Mouse (Mus musculus): ENCODE results near the gene Pilrb2.
"Not testable (repeated sequence)": the region's sequence is repeated elsewhere in the genome, so short reads cannot be mapped to it uniquely, and the experiment has no call there.

Gene Pilrb2
- long read RNA-seq, experiment 1, result 0 reads
- long read RNA-seq, experiment 2, partial matches to known transcripts, result 0 of 1 reads
- long read RNA-seq, experiment 2, other reads (novel, unspliced or antisense), result 0 of 1 reads

DNA sequence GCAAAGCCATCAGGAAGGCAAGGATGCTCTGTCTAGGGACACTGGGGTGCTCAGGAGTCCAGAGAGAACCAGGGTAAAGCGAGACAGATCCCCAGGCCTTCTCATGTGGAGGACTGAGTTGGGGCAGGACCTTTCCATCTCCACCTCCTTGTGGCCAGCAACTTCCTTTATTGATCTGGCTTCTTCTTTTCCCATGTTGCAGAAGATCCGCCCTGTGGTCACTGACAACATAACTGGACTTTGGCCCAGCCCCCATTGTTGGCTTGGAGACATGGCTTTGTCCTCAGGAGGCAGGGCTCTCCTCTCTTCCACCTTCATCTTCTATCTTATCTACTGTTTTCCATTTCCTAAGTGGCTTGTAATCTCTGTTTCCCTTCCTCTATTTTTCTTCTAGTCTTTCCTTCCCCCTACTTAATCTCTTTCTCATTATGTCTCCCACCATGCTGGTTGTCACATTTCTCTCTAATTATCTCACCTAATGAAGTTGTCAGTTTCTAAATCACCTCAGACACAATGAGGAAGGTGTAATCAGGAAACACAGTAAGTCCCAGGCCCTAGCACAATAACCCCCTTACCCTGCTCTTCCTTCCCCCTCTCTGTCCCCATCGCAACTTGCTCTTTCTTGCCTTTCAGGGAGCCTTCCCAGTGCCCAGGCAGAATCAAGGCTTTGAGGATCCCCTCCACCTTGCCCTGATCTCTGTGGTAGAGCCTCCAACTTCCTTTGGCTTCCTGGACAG lies at the start of gene Pilrb2:
TSS of gene Pilrb2 (minus strand) at position 172 of the 737 bp plus-strand sequence.
- intact Hi-C loops (cut with DNase I), result not testable (repeated sequence)

DNA sequence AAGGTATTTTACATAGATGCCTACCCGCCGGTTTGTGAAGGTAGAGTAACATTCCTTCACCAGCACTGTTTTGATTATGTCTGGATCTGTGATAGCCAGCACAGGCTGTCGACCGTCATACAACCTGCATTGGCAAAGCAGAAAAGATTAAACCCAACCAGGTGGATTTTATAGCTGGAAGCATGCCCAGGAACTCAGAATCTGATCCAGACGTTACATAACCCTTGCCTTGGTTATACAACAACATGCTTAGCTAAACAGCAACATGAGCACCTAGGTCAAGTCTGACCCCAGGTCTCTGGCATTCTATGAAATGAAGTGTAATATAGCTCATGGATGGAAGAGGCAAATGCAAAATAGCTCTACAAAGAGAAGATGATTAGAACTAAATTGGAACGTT lies 43.9 kb upstream of the Pilrb2 start:
- intact Hi-C loops (cut with DNase I), result no loop called here

DNA sequence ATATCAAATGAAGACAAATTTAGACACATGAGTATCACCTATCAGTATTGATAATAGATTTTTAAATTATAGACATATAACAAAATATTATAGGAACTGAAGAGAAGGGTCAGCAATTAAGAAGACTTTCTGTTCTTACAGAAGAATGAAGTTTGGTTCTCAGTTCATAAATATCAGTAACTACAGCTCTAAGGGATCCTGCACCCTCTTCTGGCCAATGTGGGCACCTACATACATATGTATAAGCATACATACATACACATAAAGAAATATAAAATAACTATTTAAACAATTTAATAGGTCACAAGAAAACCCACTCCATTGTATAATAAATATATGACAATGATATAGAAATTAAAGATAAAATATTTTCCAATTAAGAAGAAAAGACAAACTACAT lies 42.9 kb upstream of the Pilrb2 start:
- intact Hi-C loops (cut with DNase I), result no loop called here

DNA sequence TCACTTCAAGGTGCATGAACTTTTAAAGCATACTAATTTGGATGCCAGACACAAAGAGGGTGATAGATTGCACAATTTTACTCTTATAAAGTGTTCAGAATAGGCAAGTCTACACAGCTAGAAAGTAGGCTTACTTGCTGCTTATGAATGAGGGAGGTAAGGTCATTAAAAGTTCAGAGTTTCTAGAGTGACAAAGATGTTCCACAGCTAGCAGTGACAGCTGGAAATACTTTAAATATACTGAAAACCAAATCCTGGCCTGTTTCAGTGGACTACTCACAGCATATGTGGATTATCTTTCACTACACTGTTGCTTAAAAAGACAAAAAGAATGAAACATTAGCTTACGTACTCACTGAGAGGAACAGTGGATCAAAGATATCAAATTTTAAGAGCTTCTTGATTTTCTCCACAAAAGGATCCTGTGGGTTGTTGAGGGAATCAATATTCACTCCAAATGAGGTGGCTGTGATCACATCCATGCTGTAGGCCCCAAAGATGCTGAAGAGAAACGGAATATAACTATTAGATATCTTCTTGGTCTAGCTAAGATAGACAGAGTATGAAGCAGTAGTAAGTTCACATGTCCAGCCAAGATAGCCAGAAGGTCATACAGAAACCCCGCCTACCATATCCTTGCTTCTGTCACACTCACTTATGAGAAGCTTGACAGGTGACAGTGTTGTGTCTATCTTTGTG lies 38.1 kb upstream of the Pilrb2 start:
- intact Hi-C loops (cut with DNase I), result no loop called here

DNA sequence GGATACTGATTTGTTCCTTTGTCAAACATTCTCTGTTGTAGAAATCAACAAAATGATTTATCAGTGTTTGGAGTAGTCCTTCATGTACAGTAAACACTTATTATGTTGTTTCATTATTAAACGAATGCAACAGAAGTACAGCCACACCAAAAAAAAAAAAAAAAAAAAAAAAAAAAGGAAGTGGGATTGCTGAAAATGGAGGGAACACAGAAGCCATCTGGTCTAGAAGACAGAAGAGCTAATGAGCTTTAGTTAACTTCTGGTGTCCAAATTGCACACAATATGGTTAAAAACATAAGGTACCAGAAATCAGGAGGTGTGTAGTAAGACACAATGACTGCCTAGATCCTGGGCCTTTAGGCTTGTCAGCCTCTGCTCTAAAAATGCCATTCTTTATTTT lies 26.2 kb upstream of the Pilrb2 start:
- intact Hi-C loops (cut with DNase I), result no loop called here

DNA sequence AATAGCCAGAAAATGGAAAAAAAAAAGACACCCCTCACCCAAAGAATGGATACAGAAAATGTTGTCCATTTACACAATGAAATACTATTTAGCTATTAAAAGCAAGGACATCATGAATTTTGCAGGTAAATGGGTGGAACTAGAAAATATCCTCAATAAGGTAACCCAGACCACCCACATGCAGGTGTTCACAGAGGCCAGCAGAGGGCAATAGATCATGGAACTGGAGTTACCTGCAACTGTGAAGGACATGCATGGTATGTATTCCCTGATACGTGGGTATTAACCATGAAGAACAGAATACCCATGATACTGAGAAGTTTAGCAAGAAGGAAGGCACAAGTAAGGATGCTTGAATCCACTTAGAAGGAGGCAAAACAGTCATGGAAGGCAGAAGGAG lies 21.3 kb upstream of the Pilrb2 start:
- intact Hi-C loops (cut with DNase I), result no loop called here

DNA sequence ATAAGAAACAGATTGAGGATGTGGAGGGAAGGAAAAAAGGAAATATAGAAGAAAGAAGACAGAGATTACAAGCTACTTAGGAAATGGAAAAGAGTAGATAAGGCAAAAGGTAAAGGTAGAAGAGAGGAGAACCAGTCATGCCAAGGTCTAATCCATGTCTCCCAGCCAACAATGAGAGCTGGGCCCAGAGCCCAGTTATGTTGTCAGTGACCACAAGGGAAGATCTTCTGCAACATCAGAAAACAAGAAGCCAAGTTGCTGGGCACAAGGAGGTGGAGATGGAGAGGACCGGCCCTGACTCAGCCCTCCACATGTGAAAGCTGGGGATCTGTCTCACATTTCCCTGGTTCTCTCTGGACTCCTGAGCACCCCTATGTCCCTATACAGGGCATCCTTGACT lies 16.1 kb upstream of the Pilrb2 start:
- intact Hi-C loops (cut with DNase I), result loop anchor here (5.0 kb wide), 1 partner anchor 250 kb away; no protein-coding TSS in a partner anchor

DNA sequence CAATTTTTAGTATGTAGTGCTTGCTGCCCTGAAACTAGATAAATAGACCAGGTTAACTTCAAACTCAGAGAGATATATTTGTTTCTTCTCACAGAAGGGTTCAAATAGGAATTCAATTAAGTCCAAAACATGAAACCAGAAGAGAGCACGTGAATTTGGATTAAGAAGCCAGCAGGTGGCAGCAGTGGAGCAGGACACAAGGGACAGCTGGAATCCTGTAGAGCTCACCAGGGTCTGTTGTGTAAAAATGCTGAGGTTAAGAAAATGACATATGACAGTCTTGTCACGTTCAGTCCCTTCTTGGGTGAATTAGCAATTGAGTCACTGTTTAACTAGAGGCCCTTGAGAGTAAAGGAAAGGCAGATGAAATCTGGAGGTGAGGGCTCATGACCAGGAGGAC lies 14.3 kb upstream of the Pilrb2 start:
- intact Hi-C loops (cut with DNase I), result loop anchor here (5.0 kb wide), 1 partner anchor 251 kb away; no protein-coding TSS in a partner anchor

DNA sequence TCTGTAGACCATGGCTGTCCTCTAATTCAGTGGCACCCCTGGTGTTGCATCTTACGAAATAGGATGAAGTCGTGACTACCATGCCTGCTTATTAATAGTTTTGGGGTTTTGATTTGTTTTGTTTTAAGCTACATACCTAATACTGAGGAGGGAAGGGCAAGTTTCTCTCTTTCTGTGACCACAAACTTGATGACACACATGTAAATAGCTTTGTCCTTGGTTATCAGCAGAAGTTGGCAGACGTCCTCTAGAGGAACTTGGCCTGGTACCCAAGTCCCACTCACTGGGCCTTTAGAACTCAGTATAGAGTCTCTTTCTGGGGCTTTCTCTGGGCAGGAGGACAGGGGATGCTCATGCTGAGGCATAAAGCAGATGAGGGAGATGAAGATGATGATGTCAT lies 11.7 kb upstream of the Pilrb2 start:
- intact Hi-C loops (cut with DNase I), result no loop called here

DNA sequence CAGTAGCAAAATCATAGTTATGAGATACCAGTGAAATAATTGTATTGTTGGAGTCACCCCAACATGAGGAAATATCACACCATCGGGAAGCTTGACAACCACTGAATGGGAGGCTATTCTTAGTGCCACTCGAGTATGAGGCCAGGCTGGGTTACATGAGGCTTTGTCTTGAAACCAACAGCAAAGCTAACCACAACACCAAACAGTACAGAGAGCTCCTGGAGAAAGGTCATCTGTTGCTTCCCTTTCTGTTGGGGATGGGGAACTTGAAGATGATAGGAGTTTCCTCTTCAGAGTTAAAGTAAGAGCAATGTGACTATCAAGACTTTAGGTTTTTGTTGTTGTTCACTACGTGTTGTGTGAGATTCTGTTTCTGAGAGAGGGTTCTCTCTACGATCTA lies 11.3 kb upstream of the Pilrb2 start:
- intact Hi-C loops (cut with DNase I), result no loop called here

DNA sequence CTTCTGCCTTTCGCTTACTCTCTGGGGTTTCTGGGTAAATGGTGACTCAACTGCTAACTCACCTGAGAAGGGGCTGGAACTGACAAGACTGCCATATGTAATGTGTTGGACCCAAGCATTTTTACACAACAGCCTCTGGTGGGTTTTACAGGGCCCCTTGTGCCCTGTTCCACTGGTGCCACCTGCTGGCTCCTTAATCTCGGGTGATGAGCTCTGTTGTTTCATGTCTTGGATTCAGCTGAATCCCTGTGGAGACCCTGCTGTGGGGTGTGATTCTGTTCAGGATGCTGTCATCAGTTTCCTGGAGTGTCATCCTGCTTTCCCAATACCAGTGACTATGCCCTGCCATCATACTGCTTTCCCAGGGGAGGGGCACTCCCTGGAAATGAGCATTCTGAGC lies 6.2 kb upstream of the Pilrb2 start:
- intact Hi-C loops (cut with DNase I), result loop anchor here (2.0 kb wide), 1 partner anchor 87 kb away; no protein-coding TSS in a partner anchor

DNA sequence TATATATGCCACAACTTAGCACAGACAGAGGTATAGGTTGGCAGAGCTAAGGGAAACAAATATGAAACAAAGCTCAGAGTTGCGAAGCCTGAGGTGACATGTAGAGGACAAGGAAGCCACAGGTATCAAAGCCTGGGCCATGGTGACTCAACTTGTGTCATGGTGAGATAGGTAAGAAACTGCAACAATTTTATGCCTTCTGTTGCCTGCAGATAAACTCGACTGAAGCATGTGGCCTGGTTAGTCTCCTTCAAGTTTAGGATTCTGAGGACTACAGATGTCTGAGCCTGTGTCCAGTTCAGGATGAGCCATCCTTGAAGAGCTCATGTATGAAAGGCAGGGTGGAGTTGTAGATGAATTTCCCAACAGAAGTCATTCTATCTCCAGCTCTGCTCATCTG lies 3.4 kb upstream of the Pilrb2 start:
- intact Hi-C loops (cut with DNase I), result no loop called here

DNA sequence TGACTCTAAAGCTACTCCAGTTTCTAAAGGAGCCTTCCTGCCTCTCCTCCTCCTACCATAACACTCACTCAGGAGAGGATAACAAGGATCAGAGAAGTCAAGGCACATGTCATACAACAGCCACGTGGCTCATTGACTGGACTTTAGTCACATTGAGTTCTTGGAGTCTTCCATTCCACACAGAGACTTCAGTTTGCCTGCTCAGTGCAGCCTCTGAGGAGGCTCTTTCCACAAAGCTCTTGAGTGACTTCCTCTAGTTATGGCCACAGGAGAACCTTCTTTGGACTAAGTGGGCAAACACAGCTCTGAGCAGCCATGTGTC lies 727 bp upstream of the Pilrb2 start:
- intact Hi-C loops (cut with DNase I), result not testable (repeated sequence)

DNA sequence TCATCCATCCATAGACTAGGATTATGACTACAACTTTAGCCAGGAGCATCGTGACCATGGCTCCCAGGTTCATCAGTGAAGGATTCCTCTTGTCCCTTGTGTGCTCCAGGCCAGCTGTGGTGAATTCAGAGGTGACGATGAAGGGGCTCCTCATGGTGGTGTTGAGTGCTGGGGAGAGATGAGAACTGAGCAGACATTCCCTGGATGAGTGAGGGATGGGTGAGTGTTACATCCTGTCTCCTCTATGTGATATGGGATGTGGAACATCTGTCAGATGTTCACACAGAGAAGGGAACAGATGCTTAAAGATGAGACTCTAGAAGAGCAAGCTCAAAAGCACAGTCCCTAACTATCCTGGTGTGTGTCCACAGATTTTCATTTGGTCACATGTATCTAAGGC lies 3.0 kb downstream of the Pilrb2 start:
- intact Hi-C loops (cut with DNase I), result not testable (repeated sequence)

DNA sequence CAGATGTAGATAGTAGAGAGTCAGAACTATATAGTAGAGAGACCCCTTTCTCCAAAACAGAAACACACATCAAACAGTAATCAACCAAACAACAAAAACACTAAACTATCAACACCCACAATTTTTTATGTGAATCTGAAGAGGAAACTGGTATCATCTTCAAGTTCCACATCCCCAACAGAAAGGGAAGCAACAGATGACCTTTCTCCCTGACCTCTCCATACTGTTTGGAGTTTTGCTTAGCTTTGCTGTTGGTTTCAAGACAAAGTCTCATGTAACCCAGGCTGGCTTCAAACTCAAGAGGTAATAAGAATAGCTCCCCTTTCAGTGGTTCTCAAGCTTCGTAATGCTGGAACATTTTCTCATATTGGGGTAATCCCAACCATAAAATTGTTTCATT lies 7.6 kb downstream of the Pilrb2 start:
- intact Hi-C loops (cut with DNase I), result not testable (repeated sequence)

DNA sequence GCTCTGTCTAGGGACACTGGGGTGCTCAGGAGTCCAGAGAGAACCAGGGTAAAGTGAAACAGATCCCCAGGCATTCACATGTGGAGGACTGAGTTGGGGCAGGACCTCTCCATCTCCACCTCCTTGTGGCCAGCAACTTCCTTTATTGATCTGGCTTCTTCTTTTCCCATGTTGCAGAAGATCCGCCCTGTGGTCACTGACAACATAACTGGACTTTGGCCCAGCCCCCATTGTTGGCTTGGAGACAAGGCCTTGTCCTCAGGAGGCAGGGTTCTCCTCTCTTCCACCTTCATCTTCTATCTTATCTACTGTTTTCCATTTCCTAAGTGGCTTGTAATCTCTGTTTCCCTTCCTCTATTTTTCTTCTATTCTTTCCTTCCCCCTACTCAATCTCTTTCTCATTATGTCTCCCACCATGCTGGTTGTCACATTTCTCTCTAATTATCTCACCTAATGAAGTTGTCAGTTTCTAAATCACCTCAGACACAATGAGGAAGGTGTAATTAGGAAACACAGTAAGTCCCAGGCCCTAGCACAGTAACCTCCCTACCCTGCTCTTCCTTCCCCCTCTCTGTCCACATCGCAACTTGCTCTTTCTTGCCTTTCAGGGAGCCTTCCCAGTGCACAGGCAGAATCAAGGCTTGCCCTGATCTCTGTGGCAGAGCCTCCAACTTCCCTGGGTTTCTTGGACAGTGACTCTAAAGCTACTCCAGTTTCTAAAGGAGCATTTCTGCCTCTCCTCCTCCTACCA lies 13.5 kb downstream of the Pilrb2 start, which contains the start of gene Pilrb1:
TSS of gene Pilrb1 (minus strand) at position 147 of the 751 bp plus-strand sequence.
- intact Hi-C loops (cut with DNase I), result not testable (repeated sequence)

DNA sequence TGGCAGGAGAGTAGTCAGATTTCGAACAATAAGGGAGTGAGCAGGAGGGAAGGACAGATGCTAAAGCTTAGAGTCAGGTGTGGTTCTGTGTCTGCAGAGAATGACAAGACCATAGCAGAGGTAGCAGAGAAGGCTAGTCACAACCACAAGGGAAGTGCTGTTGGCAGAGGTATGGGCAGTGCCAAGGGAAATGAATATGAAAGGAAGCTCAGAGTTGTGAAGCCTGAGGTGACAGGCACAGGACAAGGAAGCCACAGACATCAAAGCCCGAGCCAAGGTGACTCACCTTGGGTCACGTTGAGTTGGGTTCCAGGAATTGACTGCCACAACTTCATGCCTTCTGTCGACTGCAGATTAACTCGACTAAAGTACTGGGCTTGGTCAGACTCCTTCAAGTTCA lies 14.7 kb downstream of the Pilrb2 start:
- intact Hi-C loops (cut with DNase I), result not testable (repeated sequence)

DNA sequence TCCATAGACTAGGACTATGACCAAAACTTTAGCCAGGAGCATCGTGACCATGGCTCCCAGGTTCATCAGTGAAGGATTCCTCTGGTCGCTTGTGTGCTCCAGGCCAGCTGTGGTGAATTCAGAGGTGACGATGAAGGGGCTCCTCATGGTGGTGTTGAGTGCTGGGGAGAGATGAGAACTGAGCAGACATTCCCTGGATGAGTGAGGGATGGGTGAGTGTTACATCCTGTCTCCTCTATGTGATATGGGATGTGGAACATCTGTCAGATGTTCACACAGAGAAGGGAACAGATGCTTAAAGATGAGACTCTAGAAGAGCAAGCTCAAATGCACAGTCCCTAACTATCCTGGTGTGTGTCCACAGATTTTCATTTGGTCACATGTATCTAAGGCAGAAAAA lies 16.7 kb downstream of the Pilrb2 start:
- intact Hi-C loops (cut with DNase I), result not testable (repeated sequence)

DNA sequence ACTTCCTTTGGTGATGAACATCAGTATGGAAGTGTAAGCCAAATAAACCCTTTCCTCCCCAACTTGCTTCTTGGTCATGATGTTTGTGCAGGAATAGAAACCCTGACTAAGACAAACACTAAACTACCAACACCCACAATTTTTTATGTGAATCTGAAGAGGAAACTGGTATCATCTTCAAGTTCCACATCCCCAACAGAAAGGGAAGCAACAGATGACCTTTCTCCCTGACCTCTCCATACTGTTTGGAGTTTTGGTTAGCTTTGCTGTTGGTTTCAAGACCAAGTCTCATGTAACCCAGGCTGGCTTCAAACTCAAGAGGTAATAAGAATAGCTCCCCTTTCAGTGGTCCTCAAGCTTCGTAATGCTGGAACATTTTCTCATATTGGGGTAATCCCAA lies 21.3 kb downstream of the Pilrb2 start:
- intact Hi-C loops (cut with DNase I), result not testable (repeated sequence)

DNA sequence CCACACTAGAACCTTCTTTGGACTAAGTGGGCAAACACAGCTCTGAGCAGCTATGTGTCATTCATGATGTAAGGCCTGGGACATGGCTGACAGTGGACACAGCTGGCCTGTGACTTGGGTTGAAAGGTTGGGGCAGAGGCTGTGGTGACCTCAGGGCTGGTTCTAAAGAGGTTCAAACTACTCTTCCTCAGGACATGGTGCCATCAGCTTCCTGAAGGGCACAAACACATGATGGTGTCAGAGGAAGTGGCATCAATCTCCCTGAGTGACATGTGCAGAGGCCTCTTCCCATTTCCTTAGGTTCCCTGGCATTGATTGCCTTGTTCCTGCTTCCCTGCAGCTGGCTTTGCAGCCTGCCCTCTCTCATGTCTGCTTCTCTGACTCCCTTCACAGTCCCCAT lies 34.5 kb downstream of the Pilrb2 start:
- intact Hi-C loops (cut with DNase I), result not testable (repeated sequence)

DNA sequence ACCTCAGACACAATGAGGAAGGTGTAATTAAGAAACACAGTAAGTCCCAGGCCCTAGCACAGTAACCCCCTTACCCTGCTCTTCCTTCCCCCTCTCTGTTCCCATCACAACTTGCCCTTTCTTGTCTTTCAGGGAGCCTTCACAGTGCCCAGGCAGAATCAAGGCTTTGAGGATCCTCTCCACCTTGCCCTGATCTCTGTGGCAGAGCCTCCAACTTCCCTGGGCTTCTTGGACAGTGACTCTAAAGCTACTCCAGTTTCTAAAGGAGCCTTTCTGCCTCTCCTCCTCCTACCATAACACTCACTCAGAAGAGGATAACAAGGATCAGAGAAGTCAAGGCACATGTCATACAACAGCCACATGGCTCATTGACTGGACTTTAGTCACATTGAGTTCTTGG lies 35.0 kb downstream of the Pilrb2 start:
- intact Hi-C loops (cut with DNase I), result no loop called here

DNA sequence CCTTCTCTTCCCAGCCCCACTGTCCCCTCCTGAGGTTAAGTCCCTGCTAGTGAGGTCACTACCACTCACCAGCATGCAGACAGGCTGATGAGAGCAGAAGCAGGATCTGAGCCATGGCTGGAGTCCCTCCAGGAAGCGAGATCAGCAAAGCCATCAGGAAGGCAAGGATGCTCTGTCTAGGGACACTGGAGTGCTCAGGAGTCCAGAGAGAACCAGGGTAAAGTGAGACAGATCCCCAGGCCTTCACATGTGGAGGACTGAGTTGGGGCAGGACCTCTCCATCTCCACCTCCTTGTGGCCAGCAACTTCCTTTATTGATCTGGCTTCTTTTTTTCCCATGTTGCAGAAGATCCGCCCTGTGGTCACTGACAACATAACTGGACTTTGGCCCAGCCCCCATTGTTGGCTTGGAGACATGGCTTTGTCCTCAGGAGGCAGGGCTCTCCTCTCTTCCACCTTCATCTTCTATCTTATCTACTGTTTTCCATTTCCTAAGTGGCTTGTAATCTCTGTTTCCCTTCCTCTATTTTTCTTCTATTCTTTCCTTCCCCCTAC lies 35.6 kb downstream of the Pilrb2 start, which contains the start of gene Pilra:
TSS of gene Pilra (minus strand) at position 316 of the 555 bp plus-strand sequence.
- intact Hi-C loops (cut with DNase I), result not testable (repeated sequence)
